Mouse (Mus musculus): ENCODE results near the gene Irf2. TPM values are rescaled to one million over a fixed set of nuclear protein-coding genes. Genes with fewer than 3 reads are reported as not detected.

Irf2 gene
- total RNA-seq, 2 experiments from 2014 or later: 17.2 to 55.0 TPM

- peak; percentile 66 for ATAC-seq (replicated peaks; ENCODE audit: low FRiP score, low TSS enrichment, poor library complexity, severe bottlenecking)
Observed at GRCm38 (mm10) chr8:46789091-46789881, 49.8 kb downstream of the Irf2 start.

GRCm38 (mm10) chr8:46791664-46792371 lies 52.3 kb downstream of the Irf2 start:
- no peak for ATAC-seq (replicated peaks; ENCODE audit: low FRiP score, low TSS enrichment, poor library complexity, severe bottlenecking)

GRCm38 (mm10) chr8:46792653-46793052 lies 53.1 kb downstream of the Irf2 start:
- ATAC-seq (replicated peaks; ENCODE audit: low FRiP score, low TSS enrichment, poor library complexity, severe bottlenecking): no peak

- ATAC-seq (replicated peaks; ENCODE audit: low FRiP score, low TSS enrichment, poor library complexity, severe bottlenecking): peak; percentile 63
Observed at GRCm38 (mm10) chr8:46793248-46793647, 53.7 kb downstream of the Irf2 start.

- ATAC-seq (replicated peaks; ENCODE audit: low FRiP score, low TSS enrichment, poor library complexity, severe bottlenecking): no peak
Observed at GRCm38 (mm10) chr8:46794317-46794716, 54.8 kb downstream of the Irf2 start.

- no peak for ATAC-seq (replicated peaks; ENCODE audit: low FRiP score, low TSS enrichment, poor library complexity, severe bottlenecking)
Observed at GRCm38 (mm10) chr8:46799212-46799611, 59.7 kb downstream of the Irf2 start.

GRCm38 (mm10) chr8:46799706-46800105 lies 60.2 kb downstream of the Irf2 start:
- no peak for ATAC-seq (replicated peaks; ENCODE audit: low FRiP score, low TSS enrichment, poor library complexity, severe bottlenecking)

GRCm38 (mm10) chr8:46801153-46801684 lies 61.7 kb downstream of the Irf2 start:
- ATAC-seq (replicated peaks; ENCODE audit: low FRiP score, low TSS enrichment, poor library complexity, severe bottlenecking): peak; percentile 51

- no peak for ATAC-seq (replicated peaks; ENCODE audit: low FRiP score, low TSS enrichment, poor library complexity, severe bottlenecking)
Observed at GRCm38 (mm10) chr8:46802009-46802408, 62.5 kb downstream of the Irf2 start.

GRCm38 (mm10) chr8:46804721-46805120 lies 65.2 kb downstream of the Irf2 start:
- ATAC-seq (replicated peaks; ENCODE audit: low FRiP score, low TSS enrichment, poor library complexity, severe bottlenecking): no peak

- no peak for ATAC-seq (replicated peaks; ENCODE audit: low FRiP score, low TSS enrichment, poor library complexity, severe bottlenecking)
Observed at GRCm38 (mm10) chr8:46811021-46811622, 71.6 kb downstream of the Irf2 start.

GRCm38 (mm10) chr8:46811944-46812343 lies 72.4 kb downstream of the Irf2 start:
- ATAC-seq (replicated peaks; ENCODE audit: low FRiP score, low TSS enrichment, poor library complexity, severe bottlenecking): peak; percentile 58

- no peak for ATAC-seq (replicated peaks; ENCODE audit: low FRiP score, low TSS enrichment, poor library complexity, severe bottlenecking)
Observed at GRCm38 (mm10) chr8:46812966-46813365, 73.4 kb downstream of the Irf2 start.

GRCm38 (mm10) chr8:46818106-46818989 lies 78.8 kb downstream of the Irf2 start:
- peak; percentile 36; the same call in 1 of the 2 replicates for ATAC-seq (replicated peaks; ENCODE audit: low FRiP score, low TSS enrichment, poor library complexity, severe bottlenecking)

GRCm38 (mm10) chr8:46818990-46819288 lies 79.4 kb downstream of the Irf2 start:
- peak; percentile 86 for ATAC-seq (replicated peaks; ENCODE audit: low FRiP score, low TSS enrichment, poor library complexity, severe bottlenecking)

GRCm38 (mm10) chr8:46828734-46829413 lies 89.3 kb downstream of the Irf2 start:
- ATAC-seq (replicated peaks; ENCODE audit: low FRiP score, low TSS enrichment, poor library complexity, severe bottlenecking): no peak

- 0 out of 2 replicates have a peak, but pooled peaks have one; percentile 26 for ATAC-seq (replicated peaks; ENCODE audit: low FRiP score, low TSS enrichment, poor library complexity, severe bottlenecking)
Observed at GRCm38 (mm10) chr8:46829414-46830111, 90.0 kb downstream of the Irf2 start.

All from megakaryocyte-erythroid progenitor cell, adult 5-6 weeks (primary cell).